21 mouse cellular contexts compared by ENCODE assay signal in genomic region chr3:65950304-65950703, GRCm38 (mm10).
"Had no signal": no experiment of that assay in that cellular context is flagged by ENCODE, and none has a peak within 500 bp of the region (broad histone marks: within the 10 kb centered on the region; RNA-seq: fewer than 3 reads in every experiment).

No protein-coding gene starts in this region.

- H3K9me3 ChIP-seq: limb, embryonic 10.5 days; limb, embryonic 13.5 days; liver, embryonic 12.5 days; liver, embryonic 15.5 days; lung, embryonic 15.5 days; midbrain, embryonic 12.5 days; midbrain, embryonic 15.5 days; neural tube, embryonic 13.5 days had no signal

- H3K9ac ChIP-seq: limb, embryonic 13.5 days; liver, embryonic 12.5 days; liver, embryonic 15.5 days; lung, embryonic 15.5 days; midbrain, embryonic 12.5 days; midbrain, embryonic 15.5 days; neural tube, embryonic 13.5 days had no signal

- H3K4me3 ChIP-seq: limb, embryonic 10.5 days; limb, embryonic 13.5 days; liver, embryonic 12.5 days; liver, embryonic 15.5 days; lung, embryonic 15.5 days; midbrain, embryonic 12.5 days; midbrain, embryonic 15.5 days; myocyte; neural tube, embryonic 13.5 days had no signal

- DNase-seq: kidney, adult 18-20 months; kidney, adult 9 months; kidney, postnatal 36 days; liver; lung, adult 18-20 months; lung, postnatal 14 days; lung, postnatal 4 days; thymus, postnatal 36 days had no signal

- H3K4me2 ChIP-seq: limb, embryonic 13.5 days; liver, embryonic 12.5 days; liver, embryonic 15.5 days; lung, embryonic 15.5 days; midbrain, embryonic 12.5 days; midbrain, embryonic 15.5 days; neural tube, embryonic 13.5 days had no signal

- H3K27me3 ChIP-seq: limb, embryonic 13.5 days; liver, embryonic 12.5 days; liver, embryonic 15.5 days; lung, embryonic 15.5 days; midbrain, embryonic 12.5 days; midbrain, embryonic 15.5 days; neural tube, embryonic 13.5 days had no signal

- H3K27ac ChIP-seq: kidney, postnatal 0 days; limb, embryonic 10.5 days; limb, embryonic 13.5 days; liver, embryonic 12.5 days; liver, embryonic 15.5 days; lung, embryonic 15.5 days; midbrain, embryonic 12.5 days; midbrain, embryonic 15.5 days; neural tube, embryonic 13.5 days; stomach, postnatal 0 days had no signal

- ATAC-seq: inflammation-experienced regulatory T-cells, adult 6 months; intestine, embryonic 16.5 days; liver, embryonic 12.5 days; midbrain, embryonic 15.5 days had no signal
